Mouse (Mus musculus) neural tube, embryonic 10.5 days (tissue): ENCODE measurements around the gene Bricd5.
"Not testable (repeated sequence)": the region's sequence is repeated elsewhere in the genome, so short reads cannot be mapped to it uniquely, and the experiment has no call there.

Experiments used
- DNase-seq: peaks from one replicate; pipeline ENCODE4 v3.0.0-alpha.2; 2017; ENCODE audit warnings: low spot score; ENCODE audit errors: extremely low spot score

Gene Bricd5

GRCm38 (mm10) chr17:24473612-24474275, at the start of gene Bricd5:
Bricd5 (plus strand) TSS chr17:24473884.
- DNase-seq: no peak

- DNase-seq: no peak
Observed at GRCm38 (mm10) chr17:24424489-24424888, 49.2 kb upstream of the Bricd5 start.

GRCm38 (mm10) chr17:24425326-24425725, 48.4 kb upstream of the Bricd5 start:
- DNase-seq: not testable (repeated sequence)

DNA sequence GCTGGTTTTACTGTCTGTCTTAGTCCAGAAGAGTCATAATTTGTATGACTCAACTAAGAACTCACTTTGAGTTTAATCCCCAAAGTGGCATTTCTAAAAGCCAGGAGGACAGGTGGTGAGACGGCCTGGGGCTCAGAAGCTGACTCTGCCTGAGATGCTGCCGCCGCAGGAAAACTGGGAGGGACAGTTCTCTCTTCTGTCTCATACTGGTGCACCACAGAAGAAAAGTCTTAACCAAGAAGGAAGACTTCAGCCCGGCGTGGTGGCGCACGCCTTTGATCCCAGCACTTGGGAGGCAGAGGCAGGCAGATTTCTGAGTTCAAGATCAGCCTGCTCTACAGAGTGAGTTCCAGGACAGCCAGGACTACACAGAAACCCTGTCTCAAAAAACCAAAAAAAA, 47.8 kb upstream of the Bricd5 start:
- DNase-seq: no peak

- peak; percentile 95 for DNase-seq
Observed at GRCm38 (mm10) chr17:24426471-24427169, 47.1 kb upstream of the Bricd5 start, which contains the start of gene Eci1. Eci1 (plus strand) TSS chr17:24426641.

DNA sequence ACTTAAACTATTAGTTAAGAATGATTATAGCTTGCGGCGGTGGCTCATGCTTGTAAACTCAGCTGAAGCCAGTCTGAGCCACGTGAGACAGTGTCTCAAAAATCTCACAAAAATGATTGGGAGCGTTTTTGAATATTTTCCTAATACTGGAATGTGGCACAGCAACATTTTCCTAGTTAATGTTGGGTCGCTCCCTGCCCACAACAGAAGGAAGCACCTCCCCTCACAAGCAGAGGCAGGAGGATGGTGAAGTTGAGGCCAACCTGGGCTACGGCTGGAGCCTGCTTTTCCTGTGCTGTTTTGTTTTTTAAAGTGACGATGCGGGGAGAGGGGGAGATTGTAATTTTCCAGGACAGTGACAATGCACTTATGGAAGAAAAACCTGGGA, 46.5 kb upstream of the Bricd5 start:
- DNase-seq: peak; percentile 22

DNA sequence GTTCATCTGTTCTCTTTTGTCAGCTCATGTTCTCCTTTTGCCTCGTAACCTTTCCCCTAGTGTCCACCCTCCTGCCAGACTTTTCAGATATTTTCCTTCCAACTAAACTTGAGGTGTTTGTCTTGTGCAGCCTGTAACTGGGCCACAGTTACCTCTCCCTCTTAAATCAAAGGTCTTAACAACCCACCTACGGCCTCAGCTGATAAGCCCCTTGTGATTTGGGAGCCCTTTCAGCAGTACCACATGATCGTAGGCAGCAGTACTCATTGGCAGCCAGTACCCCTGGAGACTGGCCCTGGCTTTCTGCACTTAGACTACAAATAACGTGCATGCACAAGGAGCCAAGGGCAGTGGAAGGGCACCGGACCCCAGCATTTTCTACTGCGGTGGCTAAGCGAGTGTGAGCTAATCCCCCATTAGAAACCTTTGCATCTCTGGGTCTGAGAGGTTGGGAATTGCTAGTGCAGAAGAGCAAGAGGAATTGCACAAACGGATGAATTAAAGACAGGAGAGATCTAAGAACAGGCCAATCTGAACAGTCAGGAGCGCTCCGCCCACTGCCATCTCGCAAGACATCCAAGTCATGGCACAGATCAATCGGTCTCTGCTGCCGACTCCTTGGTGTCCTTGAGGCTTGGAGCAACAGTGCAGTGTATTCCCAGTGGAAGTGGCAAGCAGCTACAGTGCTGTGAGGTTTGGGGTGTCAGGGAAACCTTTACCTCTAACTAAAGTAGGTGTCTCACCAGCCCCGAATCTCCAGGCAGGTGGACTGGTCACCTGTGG, 44.3 kb upstream of the Bricd5 start:
- no peak for DNase-seq

- peak; percentile 32 for DNase-seq
Observed at GRCm38 (mm10) chr17:24437016-24437415, 36.7 kb upstream of the Bricd5 start.

- no peak for DNase-seq
Observed at GRCm38 (mm10) chr17:24440377-24440776, 33.3 kb upstream of the Bricd5 start.

- DNase-seq: no peak
Observed at GRCm38 (mm10) chr17:24441148-24441547, 32.5 kb upstream of the Bricd5 start.

GRCm38 (mm10) chr17:24442107-24442506, 31.6 kb upstream of the Bricd5 start:
- DNase-seq: no peak

DNA sequence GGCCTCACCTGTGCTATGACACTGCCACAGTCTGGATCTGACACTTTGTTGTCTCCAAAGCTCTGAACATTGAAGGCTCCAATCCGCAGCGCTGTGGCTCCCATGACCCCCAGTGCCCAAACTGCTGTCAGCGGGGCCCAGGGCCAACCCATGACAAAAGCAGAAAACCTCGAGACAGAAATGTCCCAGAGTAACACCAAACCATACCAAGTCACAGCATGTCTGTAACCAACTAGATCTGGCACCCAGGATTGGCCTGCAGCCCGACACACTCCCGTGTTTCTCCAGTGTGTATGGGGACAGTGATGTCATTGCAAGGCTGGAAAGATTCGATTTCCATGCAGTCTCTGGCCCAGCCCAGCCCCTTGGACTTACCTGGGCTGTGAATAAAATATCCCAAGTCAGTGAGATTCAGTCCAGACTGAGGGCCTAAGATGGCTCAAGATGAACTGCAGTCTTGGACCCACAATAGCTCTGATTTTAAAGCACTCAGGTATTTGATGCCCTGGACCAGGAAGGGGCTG, 31.0 kb upstream of the Bricd5 start, which contains the start of gene Dnase1l2:
Dnase1l2 (minus strand) TSS at position 474 of the 524 bp plus-strand sequence.
- DNase-seq: no peak

DNA sequence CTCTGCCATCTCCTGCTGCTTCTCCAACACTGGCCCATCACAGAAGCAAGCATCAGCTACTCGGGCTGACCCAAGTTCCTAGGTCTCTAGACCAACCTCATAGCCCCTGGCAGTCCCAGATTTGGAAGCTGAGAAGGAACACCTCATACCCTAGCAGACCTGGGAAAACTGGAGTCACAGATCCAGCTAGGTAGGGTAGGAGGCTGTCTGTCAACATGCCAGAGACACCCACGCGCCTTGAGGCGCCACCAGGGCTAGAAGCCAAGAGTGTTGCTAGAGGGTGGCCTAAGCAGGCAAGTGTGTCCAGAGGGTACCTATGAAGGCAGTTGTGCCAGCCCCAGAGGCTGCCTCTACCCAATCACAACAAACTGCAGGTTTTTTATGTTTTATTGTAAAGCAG, 30.3 kb upstream of the Bricd5 start:
- no peak for DNase-seq

- DNase-seq: no peak
Observed at GRCm38 (mm10) chr17:24446590-24446989, 27.1 kb upstream of the Bricd5 start.

- no peak for DNase-seq
Observed at GRCm38 (mm10) chr17:24449507-24449906, 24.2 kb upstream of the Bricd5 start.

- DNase-seq: no peak
Observed at GRCm38 (mm10) chr17:24451220-24451619, 22.5 kb upstream of the Bricd5 start.

- DNase-seq: no peak
Observed at GRCm38 (mm10) chr17:24453372-24453771, 20.3 kb upstream of the Bricd5 start.

- DNase-seq: no peak
Observed at GRCm38 (mm10) chr17:24454218-24454755, 19.4 kb upstream of the Bricd5 start.

DNA sequence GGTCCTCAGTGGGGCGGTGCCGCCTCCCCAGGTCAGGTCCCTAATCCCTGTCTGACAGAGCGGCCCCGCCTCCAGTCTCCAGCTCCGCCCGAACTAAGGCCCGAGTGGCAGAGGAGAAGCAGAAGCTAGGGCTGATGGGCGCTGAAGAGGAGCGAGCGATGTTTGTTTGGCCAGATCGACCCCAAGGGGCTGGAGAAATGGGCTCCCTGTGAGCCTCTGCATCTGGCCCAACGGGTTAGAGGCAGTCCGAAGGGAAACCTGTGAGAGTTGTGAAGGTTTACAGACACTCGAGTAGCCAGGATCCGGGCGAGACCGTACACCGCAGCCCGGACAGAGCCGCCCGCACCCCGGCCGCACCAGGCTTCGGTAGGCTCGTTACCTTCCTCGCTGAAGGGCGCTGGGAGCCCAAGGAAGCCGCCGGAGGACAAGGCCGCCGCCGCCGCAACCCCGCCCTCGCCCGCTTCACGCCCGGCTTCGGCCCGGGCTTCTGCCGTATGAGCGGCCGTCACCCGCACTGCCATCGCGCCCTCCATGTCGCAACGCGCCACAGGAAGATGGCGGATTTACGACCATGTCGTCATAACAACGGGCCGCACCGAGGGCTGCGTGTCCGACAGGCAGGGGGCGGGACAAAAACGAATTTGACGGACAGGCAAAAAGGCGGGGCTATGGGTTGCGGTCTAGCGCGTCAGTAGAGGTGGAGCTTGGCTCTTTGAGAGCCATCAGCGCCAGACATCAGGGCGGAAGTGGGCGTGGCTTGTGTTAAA, 18.7 kb upstream of the Bricd5 start:
- DNase-seq: peak; percentile 98

DNA sequence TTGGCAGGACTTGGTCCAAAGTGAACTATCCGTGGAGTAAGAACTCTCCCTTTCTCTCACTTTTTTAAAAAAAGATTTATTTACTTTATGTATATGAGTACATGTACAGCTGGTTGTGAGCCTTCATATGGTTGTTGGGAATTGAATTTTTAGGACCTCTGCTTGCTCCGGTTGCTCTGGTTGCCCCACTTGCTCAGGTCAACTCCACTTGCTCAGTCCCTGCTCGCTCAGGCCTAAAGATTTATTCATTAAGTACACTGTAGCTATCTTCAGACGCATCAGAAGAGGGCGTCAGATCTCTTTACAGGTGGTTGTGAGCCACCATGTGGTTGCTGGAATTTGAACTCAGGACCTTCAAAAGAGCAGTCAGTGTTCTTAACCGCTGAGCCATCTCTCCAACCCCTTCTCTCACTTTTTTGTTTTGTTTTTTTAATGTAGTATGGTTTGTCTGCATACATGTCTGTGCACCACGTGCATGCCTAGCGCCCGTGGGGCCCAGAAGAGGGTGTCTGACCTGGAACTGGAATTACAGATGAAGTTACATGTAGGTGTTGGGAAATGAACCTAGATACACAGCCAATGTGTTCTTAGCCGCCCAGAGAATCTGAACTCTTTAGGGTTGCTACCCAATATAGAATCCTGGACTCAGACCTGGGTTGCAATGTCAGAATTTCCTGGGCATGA, 18.0 kb upstream of the Bricd5 start:
- DNase-seq: not testable (repeated sequence)
